Mouse (Mus musculus) frontal cortex, postnatal 14 days (tissue): Measurements from ENCODE around the gene Gpr4.

Experiments used
- DNase-seq, 2 experiments: peaks; one replicate each; pipeline ENCODE4 v3.0.0; 2022; ENCODE audit warnings: low spot score in 2 of 2

The Gpr4 gene

DNA sequence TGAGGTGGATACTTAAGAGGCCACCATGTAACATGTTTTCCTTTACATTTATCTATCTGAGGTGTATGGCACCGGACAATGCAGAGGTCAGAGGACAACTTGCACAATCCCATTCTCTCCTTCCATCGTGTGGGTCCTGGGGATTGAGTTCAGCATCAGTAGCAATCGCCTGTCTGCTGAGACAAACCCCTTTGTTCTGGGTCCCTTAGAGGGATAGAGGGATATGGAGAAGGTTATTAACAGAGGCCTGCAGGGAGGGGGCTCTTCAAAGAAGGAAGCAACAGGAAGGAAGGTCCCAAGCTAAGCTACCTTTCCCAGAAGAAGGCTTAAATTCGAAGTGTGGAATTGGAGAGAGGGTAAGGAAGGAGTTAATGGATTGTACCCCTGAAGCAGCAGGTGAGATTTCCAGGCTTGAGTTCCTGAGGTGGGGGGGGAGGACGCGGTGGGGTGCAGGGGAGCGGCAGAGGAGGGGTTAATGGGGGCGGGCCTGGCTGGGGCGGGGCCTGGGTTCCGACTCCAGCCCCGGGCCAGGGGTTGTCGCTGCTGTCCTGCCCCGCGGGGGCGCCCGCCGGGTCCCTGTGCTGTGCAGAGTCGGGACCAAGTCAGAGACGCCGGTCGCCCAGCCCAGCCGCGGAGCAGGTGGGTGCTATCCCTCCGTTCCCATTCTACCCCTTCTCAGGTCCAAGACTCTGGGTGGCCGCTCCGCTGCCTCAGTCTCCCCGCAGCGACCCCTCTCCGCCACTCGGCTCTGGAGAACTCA is at the start of gene Gpr4:
Gene Gpr4 (plus strand): TSS at position 543 of the 760 bp plus-strand sequence.
- DNase-seq: no peak

GRCm38 (mm10) chr7:19162928-19163327 is 49.4 kb upstream of the Gpr4 start:
- no peak for DNase-seq

DNA sequence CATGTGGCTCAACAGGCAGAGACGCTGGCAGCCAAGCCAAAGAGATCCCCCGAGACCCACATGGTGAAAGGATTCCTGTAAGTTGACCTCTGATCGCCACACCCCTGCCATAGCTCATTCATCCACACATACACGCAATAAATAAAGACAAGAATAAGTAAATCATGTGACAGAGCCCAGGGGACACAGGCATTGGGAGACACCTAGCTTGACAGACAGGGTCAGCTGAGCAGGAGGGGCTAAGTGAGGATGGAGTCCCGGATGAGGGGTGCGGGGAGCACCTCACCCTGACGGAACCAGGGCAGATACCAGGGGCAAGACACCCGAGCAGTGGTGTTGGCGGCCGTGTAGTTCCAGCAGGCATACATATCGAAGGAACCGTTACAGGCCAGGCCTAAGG is 48.6 kb upstream of the Gpr4 start:
- no peak for DNase-seq

DNA sequence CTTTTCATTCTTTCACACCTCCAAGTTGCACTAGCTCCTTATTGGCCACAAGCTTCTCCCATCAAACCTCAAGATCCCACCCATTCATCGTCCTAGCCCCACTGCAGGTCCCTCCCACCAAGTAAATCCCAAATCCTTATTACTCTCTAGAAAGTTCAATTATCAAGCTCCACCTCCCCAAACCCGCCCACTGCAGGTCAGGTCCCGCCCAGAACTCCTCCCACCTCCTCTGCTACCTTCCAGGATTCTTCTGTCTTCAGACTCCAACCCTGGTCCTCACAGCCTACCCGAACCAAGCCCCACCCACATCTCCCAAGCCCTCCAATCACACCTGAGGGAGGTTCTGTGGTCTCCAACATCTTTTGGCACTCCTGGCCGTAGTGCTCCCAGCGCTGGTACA is 48.1 kb upstream of the Gpr4 start:
- DNase-seq: no peak

DNA sequence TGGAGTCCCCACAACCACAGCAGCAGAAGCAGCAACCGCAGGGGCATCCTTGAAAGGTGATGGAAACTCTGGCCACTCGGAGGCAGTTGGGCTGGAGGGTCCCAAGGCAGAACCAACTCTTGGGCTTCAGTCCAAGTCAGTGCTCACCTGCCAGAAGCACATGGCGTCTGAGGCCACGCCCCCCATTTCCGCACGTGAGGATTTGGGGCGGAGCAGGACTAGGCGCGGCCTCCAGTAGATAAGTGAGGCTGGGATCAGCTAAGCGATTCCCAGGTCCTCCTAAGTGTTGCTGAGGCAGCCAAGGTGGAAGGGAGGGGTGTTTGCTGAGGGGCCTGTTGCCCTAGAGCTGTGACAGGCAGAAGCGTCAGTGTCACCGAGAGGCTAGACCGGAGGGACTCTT is 47.4 kb upstream of the Gpr4 start:
- no peak for DNase-seq

DNA sequence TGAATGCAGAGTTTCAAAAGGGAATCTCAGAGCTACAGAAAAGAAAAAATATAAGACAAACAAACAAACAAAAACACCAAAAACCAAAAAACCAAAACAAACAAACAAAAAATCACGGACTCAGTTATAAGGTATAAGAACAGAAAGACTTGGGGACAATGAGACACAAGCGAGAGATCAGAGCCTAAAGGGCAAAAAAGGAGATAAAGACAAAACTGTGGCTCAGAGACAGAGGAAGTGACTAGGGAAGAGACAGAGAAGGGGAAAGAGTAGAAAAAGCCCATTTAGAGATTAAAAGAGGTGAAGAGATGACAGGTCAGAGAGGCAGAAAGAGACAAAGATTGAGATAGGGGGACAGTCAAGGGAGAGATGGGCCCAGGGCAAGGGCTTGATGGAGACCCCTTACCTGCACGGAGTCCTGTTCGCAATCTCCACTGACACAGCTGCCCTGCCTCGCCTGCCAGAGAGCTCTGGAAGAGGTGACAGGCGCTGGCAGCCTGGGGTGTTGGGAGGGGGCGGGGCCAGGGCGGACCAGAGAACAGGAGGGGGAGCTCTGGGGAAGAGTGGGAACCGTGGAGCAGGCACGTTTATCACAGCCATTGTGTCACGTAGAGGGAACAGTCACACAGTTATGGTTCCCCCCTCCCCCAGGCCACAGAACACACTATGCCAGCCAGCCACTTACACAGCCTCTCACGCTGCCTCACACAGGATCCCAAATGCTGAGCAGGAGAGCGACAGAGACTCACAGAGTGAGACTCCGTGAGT is 46.5 kb upstream of the Gpr4 start, which contains the start of gene Gipr:
Gene Gipr (minus strand): TSS at position 472 of the 768 bp plus-strand sequence.
- DNase-seq: no peak

DNA sequence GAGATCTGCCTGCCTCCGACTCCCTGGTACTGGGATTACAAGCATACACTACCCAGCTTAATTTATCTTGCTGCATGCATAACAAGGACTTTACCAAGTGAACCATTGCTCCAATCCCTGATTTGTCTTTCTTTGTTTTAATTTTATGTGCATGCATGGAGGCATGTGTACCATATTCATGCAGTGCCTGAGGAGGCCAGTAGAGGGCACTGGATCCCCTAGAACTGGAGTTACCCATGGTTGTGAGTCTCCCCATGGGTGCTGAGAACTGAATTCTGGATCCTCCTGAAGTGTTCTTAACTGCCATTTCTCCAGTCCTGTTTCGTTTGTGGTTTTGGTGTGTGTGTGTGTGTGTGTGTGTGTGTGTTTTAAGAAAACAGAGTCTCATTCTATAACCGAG is 45.3 kb upstream of the Gpr4 start:
- DNase-seq: no peak

- DNase-seq: no peak
These were observed 42.8 kb upstream of the Gpr4 start for GRCm38 (mm10) chr7:19169506-19169905.

DNA sequence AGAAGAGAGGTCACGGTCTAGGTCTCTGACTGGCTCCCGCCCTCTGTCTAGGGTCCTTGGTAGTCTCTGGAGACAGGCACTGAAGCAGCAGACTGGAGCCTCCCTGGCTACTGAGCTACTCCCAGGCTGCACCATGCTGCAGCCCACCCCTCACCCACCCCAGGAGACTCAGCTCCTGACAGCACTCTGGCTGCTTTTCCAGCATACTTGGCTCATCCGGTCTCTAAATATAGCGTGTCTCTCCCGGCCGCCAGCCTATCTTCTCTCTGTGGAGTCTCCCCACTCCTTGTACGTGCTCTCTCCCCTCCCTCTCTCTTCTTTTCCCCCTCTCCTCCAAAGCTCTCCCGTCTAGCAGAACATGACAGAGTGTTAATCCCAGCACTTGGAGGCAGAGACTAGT is 42.2 kb upstream of the Gpr4 start:
- peak in 1 of 2 experiments; percentile 74 for DNase-seq

- DNase-seq: no peak
These were observed 40.5 kb upstream of the Gpr4 start for GRCm38 (mm10) chr7:19171831-19172230.

GRCm38 (mm10) chr7:19172874-19173273 is 39.5 kb upstream of the Gpr4 start:
- peak; percentile 72 to 85 for DNase-seq

DNA sequence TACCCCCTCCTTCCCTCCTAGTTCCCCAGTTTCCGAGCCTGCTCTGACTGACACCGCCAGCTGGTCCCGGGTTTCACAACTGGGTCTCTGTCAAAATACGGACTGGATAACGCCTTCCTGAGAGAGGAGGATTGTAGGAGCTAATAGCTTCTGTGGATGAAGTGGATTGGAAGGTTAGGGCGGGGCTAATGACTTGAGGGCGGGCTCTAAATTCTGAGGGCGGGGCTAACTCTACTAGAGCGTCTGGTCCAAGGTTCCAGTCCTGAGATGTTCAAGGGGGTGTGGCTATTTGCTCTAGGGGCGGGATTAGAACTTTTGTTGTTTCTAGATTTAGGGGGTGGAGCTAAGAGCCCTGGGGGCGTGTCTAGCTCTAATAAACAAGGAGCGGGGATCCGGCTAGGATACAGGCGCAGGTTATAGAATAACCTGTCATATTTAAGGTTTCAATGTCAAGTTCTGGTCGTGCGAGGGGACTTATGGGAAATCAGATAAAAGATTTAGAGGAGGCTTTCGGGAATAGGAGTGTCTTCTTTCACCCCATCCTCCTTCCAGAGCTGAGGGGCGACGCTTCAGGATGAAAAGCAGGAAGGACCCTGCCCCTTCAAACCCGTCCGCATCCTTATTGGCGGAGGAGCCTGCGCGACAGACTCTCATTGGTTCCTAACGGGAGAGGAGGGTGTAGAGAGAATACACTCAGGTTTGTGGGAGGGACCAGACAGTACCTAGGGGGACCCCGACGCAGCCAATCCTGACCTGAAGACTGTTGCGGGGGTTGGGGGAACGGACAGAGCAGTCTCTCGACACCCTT is 36.4 kb upstream of the Gpr4 start, which contains the start of gene Eml2:
Gene Eml2 (plus strand): TSS at position 714 of the 808 bp plus-strand sequence.
- DNase-seq: peak; percentile 77 to 88

DNA sequence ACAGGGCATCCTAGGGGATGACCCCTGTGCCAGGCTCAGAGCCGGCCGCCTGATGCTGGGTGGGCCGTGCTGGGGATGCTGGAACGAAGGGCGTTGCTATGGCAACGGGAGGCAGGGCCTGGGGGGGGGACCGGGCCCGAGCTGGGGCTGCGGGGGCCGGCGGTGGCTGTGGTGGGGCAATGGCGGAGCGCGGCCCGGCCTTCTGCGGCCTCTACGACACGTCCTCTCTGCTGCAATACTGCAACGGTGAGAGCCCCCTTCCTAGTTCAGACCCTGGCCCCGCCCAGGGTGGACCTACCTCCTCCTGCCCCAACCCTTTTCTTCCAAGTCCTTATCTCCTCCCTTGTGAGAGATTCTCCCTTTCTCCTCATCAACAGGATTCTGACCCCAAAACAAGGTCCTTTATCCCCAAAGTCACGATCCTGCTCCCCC is 35.8 kb upstream of the Gpr4 start:
- DNase-seq: no peak

DNA sequence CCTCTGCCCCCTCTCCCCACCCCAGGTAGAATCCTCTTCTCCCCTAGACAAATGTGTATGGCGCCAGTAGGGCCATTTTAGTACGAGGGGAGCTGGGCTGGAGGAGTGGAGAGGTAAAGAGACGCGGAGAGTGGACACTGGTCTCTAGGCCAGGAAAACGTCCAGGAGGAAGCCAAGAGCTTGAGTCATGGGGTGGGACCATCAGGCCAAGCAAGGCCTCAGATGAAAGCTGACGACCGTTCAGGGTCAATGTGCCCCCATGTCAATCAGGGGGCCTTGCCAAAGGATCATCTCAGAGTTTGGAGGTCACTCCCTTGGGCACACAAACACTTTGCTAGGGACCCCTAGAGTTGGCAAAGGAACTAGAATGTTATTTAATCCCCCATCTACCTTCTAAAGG is 35.1 kb upstream of the Gpr4 start:
- no peak for DNase-seq

GRCm38 (mm10) chr7:19178035-19178434 is 34.3 kb upstream of the Gpr4 start:
- DNase-seq: no peak

DNA sequence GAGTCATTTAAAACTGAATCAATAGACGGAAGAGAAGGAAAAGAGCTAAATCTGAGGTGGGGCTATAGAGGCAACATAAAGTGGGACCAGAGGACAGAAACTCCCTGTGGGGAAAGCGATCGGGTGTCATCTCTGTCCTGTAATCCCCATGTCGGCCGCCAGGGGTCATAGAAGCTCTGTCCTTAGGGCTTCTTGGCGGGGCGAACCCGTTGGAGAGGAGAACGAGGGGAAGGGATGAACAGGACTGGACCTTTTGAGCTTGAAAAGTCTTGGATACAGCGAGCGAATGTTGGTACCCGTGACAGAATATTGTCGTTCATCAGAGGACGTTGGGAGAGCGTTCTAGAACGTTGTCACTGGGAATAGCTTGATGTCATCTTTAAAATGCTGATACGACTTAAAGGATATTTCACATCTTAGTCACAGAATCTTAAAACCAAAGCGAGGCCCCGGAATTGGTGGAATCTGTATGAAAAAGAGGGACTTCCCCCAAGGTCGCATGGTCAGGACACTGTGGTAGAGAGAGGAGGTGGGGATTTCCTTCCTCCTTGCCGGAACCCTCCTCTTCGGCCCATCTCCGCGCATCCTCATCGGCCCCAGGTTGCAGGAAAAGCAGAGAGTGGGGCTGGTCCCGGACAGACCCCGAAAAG is 33.8 kb upstream of the Gpr4 start:
- DNase-seq: peak; percentile 64 to 78

DNA sequence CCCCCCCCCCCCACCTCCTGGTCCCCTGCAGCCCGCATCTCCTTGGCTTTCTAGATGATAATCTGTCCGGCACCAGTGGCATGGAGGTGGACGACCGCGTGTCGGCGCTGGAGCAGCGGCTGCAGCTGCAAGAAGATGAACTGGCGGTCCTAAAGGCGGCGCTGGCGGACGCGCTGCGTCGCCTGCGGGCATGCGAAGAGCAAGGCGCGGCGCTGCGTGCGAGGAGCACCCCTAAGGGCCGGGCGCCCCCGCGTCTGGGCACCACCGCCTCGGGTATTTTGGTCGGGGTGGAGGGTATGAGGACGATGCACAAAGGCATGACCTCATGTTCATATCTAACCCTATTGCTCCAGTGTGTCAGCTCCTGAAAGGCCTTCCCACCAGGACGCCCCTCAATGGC is 33.2 kb upstream of the Gpr4 start:
- DNase-seq: peak in 1 of 2 experiments; percentile 54

DNA sequence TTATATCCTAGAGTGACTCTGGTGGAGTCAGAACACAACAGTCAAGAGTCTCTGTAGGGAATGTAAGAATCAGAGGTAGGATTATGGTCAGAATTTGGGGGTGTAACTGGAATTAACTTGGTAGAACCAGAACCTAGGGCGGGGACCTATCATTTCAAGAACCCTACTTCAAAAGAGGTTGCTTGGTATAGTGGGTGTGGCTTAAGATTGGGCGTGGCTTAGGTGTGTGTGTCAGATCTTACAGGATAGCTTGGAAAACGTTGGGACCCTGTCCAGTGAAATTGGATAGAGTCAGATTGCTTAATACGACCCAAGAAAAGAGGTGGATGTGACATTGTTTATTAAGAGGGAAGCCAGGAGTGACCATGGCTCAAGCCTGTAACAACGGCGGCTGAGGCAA is 32.4 kb upstream of the Gpr4 start:
- no peak for DNase-seq

DNA sequence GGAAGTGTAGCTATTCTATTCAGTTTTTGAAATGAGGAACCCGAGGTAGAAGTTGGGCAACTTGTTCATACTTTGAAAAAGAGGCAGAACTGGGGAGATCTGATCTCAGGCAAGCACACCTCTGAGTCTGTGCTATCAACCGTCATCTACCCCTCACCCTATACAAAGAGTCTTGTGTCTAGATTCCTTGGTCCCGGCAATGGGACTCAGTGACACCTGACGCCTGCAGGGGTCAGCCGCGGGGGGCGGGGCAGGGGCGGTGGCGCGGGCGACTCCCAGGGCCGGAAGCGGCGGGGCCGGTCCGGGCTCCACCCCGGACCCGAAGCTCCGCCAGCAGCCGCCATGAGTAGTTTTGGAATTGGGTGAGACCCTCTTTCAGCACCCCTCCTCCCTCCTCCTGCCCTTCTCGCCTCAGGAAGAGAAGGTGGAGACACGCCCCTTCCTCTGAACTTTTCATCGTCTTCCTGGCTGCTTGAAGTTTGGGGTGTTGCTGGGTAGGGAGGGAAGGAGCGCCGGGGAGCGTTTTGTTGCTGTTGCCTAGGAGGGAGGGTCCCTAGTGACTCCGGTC is 31.4 kb upstream of the Gpr4 start:
- no peak for DNase-seq

DNA sequence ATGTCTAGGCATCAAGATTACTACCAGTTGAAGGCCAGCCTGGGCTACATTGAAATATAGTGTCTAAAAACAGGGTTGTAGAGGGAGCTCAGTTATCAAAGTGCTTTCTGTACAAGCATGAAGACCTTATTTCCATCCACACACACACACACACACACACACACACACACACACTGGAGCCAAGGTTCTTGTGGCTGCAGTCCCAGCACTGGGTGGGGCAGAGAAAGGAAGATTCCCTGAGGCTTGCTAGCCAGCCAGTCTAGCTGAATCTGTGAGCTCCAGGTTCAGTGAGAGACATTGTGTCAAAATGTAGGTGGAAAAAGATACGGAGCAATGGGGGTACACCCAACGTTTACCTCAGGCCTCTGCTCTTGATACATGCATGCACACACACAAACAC is 28.1 kb upstream of the Gpr4 start:
- no peak for DNase-seq

DNA sequence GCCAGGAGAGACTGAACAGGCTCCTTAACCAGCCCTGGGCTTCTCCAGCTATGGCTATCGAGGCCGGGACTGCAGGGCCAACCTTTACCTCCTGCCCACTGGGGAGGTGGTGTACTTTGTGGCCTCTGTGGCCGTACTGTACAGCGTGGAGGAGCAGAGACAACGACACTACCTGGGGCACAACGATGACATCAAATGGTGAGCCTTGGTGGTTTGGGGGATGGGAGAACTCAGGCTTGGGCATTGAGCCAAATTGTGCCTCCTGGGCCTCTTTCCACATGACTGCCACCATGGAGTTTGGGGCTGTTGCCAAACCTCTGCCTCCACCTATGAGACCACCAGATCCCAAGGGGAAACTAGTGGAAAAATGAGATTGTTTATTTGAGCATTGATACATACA is 27.6 kb upstream of the Gpr4 start:
- DNase-seq: no peak
